Mouse (Mus musculus): ENCODE data around the gene Zmym4.

DNA sequence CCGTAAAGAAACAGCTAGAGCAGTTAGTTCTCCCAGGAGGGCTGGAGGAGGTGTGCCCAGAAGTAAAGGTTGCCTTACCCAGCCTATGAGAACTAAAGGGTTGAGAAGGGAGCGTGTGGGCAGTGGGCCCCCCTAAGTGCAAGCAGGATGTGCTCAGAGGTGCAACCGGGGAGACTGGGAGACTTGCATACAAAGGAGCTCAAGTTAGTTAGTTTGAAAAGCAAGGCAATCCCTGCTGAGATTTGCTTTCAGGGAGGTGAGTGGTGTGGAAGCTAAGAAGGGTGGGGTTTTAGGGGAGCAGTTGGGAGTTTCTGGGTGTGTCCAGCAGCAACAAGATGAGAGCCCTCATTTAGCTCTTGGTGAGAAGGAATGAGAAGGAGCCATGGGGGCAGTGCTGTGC is 125.0 kb downstream of the Zmym4 start:
- no peak for TF ChIP-seq CTCF (IDR thresholded peaks at IDR 0.05; ENCODE audit: insufficient read depth, low read depth, low read length)
- no peak for TF ChIP-seq POLR2A (IDR thresholded peaks at IDR 0.05; ENCODE audit: insufficient read depth, low read depth, low read length)
